Mouse (Mus musculus): ENCODE results near the gene Bcl11b.
A peak's percentile ranks its signal among the peaks of the same experiment; 100 is the strongest.

Bcl11b gene

DNA sequence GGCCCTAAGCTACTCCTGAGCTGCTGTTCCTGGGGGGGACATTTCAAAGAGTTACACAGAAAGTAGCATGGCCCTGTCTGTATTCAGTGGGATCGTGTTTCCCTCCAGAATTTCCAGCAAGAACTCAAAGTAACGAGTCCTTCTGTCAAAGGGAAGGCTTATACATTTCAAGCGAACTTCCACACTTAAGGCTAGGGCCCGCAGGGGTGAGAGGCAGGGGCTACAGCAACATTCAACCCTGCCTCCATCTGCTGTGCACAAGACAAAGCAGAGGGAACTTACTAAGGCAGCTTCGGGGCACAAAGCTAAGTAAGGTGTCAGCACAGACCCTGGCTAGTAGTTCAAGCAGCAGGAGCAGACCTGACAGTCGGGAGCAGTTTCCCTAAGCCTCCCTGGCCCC lies 115.8 kb downstream of the Bcl11b start:
- no peak for DNase-seq

DNA sequence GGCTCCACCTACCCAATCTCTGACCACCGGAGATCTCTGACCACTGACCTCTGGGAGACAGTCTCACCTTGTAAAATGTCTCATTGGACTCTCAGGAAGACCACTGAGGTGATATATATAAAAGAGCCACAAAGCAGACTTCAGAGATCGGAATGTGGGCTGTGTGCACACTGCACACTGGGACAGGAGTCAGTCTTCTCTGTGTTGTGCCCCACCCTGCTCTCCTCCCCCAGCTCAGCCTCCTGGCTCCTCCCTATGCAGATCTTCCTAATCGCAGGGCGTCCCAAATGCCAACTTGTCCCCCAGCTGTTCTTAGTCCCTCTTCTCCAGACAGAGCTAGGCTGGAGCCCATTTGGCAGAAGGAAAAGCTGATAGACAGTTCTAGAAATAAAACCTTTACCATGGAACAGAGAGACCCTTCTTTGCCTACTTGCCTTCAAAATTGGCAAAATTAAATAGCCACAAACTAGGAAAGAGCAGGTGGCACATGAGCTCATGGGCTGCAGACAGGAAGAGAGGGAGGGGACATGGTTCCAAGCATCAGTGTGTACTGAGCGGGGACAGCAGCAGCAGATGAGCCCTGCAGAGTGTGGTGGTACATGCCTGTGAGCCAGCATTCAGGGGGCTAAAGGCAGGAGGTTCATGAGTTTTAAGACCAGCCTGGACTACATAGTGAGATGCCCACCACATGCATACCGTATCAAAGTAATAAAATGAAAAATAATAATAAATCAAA lies 118.9 kb downstream of the Bcl11b start:
- DNase-seq, result peak; percentile 59

DNA sequence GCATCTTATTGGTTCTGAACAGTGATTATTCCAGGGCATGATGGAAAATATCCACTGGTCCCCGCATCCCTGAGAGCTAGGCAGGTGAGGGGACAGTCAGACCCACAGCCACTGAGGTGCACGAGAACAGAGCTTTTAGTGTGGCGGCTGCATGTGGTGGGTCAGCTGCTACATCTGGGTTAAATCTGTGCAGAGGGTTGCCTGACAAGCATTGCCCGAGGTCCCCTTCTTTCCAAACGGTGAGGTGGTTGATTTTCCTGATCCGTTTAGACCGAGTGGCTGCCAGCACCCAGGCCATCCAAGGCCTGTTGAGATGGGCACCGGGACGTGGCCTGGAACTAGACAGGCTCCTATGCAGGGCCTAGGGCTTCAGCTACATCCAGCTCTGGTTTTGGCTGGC lies 121.7 kb downstream of the Bcl11b start:
- no peak for DNase-seq

DNA sequence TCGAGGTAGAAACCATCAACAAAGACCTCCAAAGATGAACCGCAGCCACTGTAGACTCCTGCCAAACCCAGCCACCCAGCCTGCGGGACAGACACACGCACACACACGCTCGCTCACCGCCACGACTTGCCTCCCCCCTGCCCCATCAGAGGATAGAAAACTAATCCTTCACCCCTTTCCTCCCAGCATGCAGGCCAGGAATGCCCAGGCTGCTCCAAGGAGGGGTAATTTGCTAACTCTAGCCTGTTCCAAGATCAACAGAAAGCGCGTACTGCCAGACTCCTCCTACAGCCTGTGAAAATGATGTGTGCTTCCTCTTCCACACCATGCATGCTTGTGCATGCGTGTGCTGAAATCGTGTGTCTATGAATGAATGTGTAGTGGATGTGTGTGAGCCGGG lies 122.7 kb downstream of the Bcl11b start:
- DNase-seq, result no peak

DNA sequence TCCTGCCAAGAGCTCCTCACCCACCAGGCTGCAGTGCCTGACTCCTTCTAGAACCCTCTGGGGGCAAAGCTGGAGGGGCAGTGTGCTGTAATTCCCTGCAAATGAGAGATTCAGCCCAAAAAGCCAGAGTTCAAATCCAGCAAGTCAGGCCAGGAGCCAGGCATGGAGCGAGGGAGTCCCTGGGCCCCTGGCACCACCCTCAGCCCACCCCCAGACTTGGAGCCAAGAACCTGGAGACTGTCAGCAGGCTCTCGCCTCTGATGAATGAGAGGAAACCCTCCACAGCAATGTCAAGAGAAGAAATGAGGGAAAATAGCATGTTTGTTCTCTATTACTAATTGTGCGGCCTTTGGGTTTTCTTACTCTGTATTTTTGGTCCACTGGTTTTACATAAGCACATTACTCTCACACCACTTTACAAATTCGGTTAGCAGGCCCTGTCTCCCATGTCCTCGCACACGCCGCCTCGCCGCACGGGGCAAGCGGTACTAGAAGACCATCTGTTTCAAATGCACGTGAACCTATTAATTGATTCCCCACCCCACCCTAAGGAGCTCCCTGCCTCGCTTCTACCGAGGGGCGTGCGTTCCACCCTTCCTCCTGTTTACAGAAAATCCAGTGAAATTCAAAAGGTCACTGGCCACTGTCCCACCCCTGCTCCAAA lies 124.2 kb downstream of the Bcl11b start:
- DNase-seq, result no peak

DNA sequence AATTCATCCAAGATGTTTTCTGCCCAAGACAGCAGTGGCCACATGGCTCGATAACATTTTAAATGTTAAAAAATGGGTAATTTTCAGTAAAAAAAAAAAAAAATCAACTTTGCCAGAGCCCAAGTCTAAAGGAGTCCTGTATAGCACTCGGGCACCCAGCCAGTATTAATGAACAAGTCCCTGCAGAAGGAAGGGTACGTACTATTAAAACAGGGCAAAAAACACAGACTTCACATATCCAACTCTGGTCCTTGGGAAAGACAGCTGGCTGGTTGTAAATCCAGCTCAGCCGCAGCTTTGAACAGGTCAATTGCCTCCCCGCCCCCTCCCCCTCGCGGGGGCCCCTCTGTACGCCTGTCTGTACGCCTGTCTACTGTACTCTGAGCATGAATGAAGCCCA lies 127.2 kb downstream of the Bcl11b start:
- no peak for DNase-seq

DNA sequence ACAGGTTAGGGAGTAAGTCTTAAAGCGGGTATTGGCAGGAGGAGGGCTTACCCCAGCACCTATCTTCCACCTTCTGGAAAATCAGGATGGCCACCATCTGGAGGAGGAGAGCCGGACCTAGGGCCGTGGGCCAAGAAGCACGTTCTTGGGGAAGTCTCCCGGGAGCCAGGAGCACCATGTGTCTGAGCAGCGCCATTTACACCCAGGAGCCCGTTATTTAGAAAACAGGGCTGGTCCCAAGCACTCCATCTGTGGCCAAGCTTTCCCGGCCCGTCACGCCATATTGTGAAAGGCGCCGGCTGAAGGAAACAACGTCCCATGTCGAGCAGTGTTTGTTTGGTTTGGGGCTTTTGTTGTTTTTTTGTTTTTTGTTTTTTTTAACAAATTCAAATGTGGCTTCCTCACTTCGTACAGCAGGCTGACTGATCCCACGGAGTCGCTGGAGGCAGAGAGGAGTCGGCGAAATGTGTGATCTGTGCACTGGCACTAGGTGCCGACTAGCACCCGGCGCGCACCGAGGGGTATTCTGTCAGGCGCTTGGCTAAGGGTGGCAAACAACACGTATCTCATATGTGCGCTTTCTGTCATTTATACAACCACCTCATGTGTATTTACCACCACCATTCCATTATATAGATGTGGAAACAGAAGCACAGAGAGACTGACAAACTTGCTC lies 128.8 kb downstream of the Bcl11b start:
- no peak for DNase-seq

DNA sequence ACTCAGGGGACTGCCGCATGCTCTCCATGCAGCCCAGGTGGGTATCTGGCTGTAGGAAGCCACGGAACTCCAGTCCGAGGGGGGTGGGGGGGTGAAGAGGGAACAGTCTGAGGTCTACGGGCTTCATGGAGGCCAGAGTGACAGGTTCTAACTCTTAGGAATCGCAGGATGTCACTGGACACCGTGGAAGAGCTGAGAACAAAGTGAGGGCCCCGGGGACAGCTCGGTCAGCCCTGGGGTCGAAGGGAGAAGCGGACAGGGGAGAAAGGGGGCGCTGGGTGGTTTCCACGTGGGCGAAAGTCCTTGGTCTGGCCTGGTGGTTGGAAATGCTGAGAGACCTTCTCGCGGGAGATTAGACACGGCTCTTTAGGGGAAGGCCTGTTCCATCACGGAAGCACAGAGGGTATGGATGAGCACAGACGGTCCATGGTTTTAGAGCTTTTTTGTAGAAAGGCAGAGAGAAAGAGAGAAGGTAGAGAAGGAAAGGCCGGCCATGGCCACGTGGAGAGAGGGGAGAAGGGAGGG lies 133.8 kb downstream of the Bcl11b start:
- DNase-seq, result no peak

DNA sequence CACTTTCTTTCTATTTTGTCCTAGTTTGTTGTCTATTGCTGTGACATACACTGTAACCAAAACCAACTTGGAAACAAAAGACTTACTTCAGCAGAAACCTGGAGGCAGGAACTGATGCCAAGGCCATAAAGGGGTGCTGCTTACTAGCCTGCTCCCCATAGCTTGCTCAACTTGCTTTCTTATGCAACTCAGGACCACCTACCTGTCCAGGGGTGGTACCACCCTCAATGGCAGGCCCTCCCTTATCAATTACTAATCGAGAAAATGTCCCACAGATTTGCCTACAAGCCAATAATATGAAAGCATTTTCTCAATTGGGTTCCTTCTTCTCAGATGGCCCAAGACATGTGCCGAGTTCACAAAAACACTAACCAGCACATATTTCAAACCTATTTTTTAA lies 135.1 kb downstream of the Bcl11b start:
- DNase-seq, result no peak

Measured in thymus, postnatal 14 days (tissue).